Mouse (Mus musculus) cerebellum, adult 9-11 months (tissue): Measurements from ENCODE around the gene Ptger2.
A peak's percentile ranks its signal among the peaks of the same experiment; 100 is the strongest.
"Not testable (repeated sequence)": the region's sequence is repeated elsewhere in the genome, so short reads cannot be mapped to it uniquely, and the experiment has no call there.

Experiments
- DNase-seq: peaks from one replicate; pipeline ENCODE4 v3.0.0; 2022

Gene Ptger2

GRCm38 (mm10) chr14:44987674-44988355 lies at the start of gene Ptger2:
TSS of gene Ptger2 (plus strand) at chr14:44988195.
- not testable (repeated sequence) for DNase-seq

- no peak for DNase-seq
Measured at GRCm38 (mm10) chr14:44960746-44961145, 27.2 kb upstream of the Ptger2 start.

GRCm38 (mm10) chr14:44977278-44977677 lies 10.7 kb upstream of the Ptger2 start:
- DNase-seq = peak; percentile 17

GRCm38 (mm10) chr14:44979887-44980286 lies 8.1 kb upstream of the Ptger2 start:
- no peak for DNase-seq

- DNase-seq = no peak
Measured at GRCm38 (mm10) chr14:44981490-44981889, 6.5 kb upstream of the Ptger2 start.

- DNase-seq = no peak
Measured at GRCm38 (mm10) chr14:44984106-44984505, 3.9 kb upstream of the Ptger2 start.

DNA sequence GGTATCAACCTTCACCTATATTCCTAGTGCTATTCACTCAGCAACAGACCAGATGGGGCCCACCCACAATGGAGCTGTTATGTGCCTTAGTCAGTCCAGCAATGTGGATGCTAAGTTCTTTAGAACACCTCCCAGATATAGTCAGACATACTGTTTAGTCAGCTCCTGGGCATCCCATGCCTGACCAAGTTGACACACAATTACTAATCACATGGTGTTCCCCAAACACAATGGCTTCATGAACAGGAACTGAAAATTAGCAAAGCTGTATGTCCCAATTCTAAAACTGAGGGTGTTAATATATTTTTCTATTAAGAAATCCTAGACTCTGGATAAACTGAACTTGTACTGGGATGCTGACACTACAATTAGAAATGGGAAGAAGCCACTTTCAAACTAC lies 1.7 kb upstream of the Ptger2 start:
- no peak for DNase-seq

- no peak for DNase-seq
Measured at GRCm38 (mm10) chr14:44988456-44989016, 541 bp downstream of the Ptger2 start.

DNA sequence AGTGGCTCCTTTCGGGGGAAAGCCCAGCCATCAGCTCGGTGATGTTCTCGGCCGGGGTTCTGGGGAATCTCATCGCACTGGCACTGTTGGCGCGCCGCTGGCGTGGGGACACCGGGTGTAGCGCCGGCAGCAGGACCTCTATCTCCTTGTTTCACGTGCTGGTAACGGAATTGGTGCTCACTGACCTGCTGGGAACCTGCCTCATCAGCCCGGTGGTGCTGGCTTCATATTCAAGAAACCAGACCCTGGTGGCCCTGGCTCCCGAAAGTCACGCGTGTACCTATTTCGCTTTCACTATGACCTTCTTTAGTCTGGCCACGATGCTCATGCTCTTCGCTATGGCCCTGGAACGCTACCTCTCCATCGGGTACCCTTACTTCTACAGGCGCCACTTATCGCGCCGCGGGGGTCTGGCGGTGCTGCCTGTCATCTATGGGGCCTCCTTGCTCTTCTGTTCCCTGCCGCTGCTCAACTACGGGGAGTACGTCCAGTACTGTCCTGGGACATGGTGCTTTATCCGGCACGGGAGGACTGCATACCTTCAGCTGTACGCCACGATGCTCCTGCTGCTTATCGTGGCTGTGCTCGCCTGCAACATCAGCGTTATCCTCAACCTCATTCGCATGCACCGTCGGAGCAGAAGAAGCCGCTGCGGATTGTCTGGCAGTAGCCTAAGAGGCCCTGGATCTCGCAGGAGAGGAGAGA lies 1.2 kb downstream of the Ptger2 start:
- DNase-seq = no peak

DNA sequence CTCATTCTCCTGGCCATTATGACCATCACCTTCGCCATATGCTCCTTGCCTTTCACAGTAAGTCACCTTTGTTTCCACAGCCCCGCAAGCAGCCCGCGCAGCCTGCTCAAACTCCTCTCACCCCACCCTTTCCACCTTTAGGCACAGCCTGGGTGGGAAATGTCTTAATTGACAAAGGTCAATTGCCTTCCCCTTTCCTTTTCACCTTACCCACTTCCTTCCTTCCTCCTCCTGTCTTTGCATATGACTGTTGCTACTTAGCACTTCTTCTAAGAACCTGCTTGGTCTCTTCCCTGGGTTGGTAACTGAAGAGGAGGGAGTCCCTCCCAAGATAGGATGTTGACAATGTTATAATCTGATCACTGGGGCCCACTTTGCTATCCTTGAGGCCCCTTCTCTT lies 1.8 kb downstream of the Ptger2 start:
- no peak for DNase-seq

DNA sequence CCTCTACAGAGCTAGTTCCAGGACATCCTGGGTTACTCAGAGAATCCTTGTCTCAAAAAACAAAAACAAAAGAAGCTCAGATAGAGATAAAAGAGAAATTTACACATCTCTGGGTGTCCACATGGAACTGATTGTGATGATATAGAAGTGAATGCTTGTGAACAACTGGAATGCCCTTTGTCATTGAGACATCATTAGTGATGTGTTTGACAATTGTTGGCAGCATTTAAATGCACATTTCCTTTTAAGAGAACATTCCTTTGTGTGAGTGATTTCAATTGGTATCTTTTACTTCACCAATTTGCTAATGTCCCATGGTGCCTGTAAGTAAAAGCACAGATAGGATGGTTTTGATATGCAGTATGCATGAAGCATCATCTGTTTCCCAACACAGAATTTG lies 6.3 kb downstream of the Ptger2 start:
- DNase-seq = no peak

GRCm38 (mm10) chr14:45000086-45000769 lies 12.2 kb downstream of the Ptger2 start:
- DNase-seq = no peak

- no peak for DNase-seq
Measured at GRCm38 (mm10) chr14:45005698-45006283, 17.8 kb downstream of the Ptger2 start.

- DNase-seq = no peak
Measured at GRCm38 (mm10) chr14:45009242-45009641, 21.2 kb downstream of the Ptger2 start.

GRCm38 (mm10) chr14:45011260-45011659 lies 23.3 kb downstream of the Ptger2 start:
- no peak for DNase-seq

GRCm38 (mm10) chr14:45011671-45012070 lies 23.7 kb downstream of the Ptger2 start:
- DNase-seq = no peak

- DNase-seq = no peak
Measured at GRCm38 (mm10) chr14:45021551-45021950, 33.6 kb downstream of the Ptger2 start.

- DNase-seq = no peak
Measured at GRCm38 (mm10) chr14:45034293-45034692, 46.3 kb downstream of the Ptger2 start.

GRCm38 (mm10) chr14:45036579-45036978 lies 48.6 kb downstream of the Ptger2 start:
- no peak for DNase-seq

GRCm38 (mm10) chr14:45038052-45038451 lies 50.1 kb downstream of the Ptger2 start:
- no peak for DNase-seq

DNA sequence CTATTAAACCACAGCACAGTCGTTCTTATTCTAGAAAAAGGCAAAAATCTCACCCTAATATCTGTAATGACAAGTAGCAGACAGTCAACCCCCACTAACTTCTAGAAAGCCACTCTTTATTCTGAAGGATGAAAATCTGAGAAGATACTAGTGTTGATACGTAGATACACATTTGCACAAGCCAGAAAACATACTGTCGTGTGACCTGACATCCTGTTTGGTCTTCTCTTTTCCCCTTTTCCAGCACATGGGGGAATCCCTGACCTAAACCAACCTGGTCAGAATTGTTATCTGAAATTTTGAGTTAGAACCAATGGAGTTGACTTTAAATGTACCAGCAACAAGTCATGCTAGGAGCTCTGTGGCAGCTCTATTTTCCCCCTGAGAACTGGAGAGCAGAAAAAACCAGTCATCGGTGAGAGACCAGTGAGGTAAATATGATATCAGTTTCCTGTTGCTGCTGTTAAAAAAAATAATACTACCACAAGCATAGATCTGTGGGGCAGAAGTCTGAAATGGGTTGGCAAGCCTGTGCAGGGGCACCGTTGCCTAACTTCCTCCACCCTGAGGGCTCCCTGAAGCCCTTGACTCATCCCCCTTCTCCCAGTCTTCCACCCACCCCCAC lies 53.0 kb downstream of the Ptger2 start:
- DNase-seq = no peak

GRCm38 (mm10) chr14:45048128-45048527 lies 60.1 kb downstream of the Ptger2 start:
- no peak for DNase-seq
